Mouse (Mus musculus) hindbrain, embryonic 15.5 days (tissue): ENCODE measurements at regions not wholly inside any gene's neighbourhood (a gene's known extent, or its start where the extent isn't known, plus 50 kb on each side); places are given as distances from the start of the nearest gene placed in this dataset.

Experiments used
- ATAC-seq: fragments of 200-750 bp; cut with Nextera tagmentation; 2 replicates; pipeline ENCODE4 v1.8.0; 2017; ENCODE audit warnings: low read depth, moderate number of reproducible peaks, moderate TSS enrichment; ENCODE audit not compliant: low FRiP score
- H3K27ac ChIP-seq: fragments of 300-500 bp; sonication (generic); replicated peaks from 2 replicates; pipeline ENCODE4 v1.5.1; 2015; ENCODE audit warnings: mild to moderate bottlenecking, inconsistent platforms
- H3K27me3 ChIP-seq: fragments of 300-500 bp; sonication (generic); 2 replicates; pipeline ENCODE4 v1.6.1; 2015; ENCODE audit warnings: control low read depth, inconsistent platforms
- H3K36me3 ChIP-seq: fragments of 300-500 bp; sonication (generic); 2 replicates; pipeline ENCODE4 v1.6.1; 2015; ENCODE audit warnings: control low read depth, inconsistent platforms
- H3K4me1 ChIP-seq: fragments of 300-500 bp; sonication (generic); replicated peaks from 2 replicates; pipeline ENCODE4 v1.6.1; 2015; ENCODE audit warnings: control low read depth, inconsistent platforms
- H3K4me2 ChIP-seq: fragments of 300-500 bp; sonication (generic); 2 replicates; pipeline ENCODE4 v1.6.1; 2015; ENCODE audit warnings: moderate library complexity, mild to moderate bottlenecking, inconsistent platforms
- H3K4me3 ChIP-seq: fragments of 300-500 bp; sonication (generic); 2 replicates; pipeline ENCODE4 v1.5.1; 2015; ENCODE audit warnings: mild to moderate bottlenecking, inconsistent platforms
- H3K9ac ChIP-seq: fragments of 300-500 bp; sonication (generic); 2 replicates; pipeline ENCODE4 v1.6.1; 2015; ENCODE audit warnings: inconsistent platforms
- H3K9me3 ChIP-seq: fragments of 300-500 bp; sonication (generic); 2 replicates; pipeline ENCODE4 v1.6.1; 2016; ENCODE audit warnings: control low read depth, inconsistent platforms
- WGBS: fragments of 180-500 bp; shearing (Covaris S2); methylation state at CpG from one replicate; pipeline ENCODE4 v1.1.7; 2015; 5-methylcytosine and 5-hydroxymethylcytosine counted together

GRCm38 (mm10) chr13:71148491-71149302, 307.1 kb upstream of the Adamts16 start:
- no peak overlapping the region for H3K4me2 ChIP-seq
- 15% methylated on average over 8 of the region's 8 CpGs for WGBS
- no peaks in the 10 kb centered on the region for H3K36me3 ChIP-seq
- H3K4me3 ChIP-seq = no peak overlapping the region
- H3K4me1 ChIP-seq = 0 out of 2 replicates have a peak, but pooled peaks cover 9% of the 10 kb centered on the region
- ATAC-seq = peak; percentile 76
- H3K9me3 ChIP-seq = no peaks in the 10 kb centered on the region
- H3K27ac ChIP-seq = 0 out of 2 replicates have a peak overlapping the region, but pooled peaks have one; percentile 7
- H3K9ac ChIP-seq = no peak overlapping the region
- no peaks in the 10 kb centered on the region; the same call in 1 of the 2 replicates for H3K27me3 ChIP-seq

- no peaks in the 10 kb centered on the region for H3K9me3 ChIP-seq
- ATAC-seq = no peak
- 66% methylated on average over 3 of the region's 3 CpGs for WGBS
Measured at GRCm38 (mm10) chr13:71146859-71147443, 305.3 kb upstream of the Adamts16 start.

GRCm38 (mm10) chr13:71138745-71139312, 297.2 kb upstream of the Adamts16 start:
- H3K4me1 ChIP-seq = peaks cover 10% of the 10 kb centered on the region; the same call in 1 of the 2 replicates
- WGBS = 25% methylated on average over 11 of the region's 11 CpGs
- peaks cover 4% of the 10 kb centered on the region; the same call in 1 of the 2 replicates for H3K27me3 ChIP-seq
- no peak overlapping the region for H3K27ac ChIP-seq
- no peak overlapping the region for H3K9ac ChIP-seq
- no peaks in the 10 kb centered on the region for H3K9me3 ChIP-seq
- no peak overlapping the region for H3K4me2 ChIP-seq
- H3K36me3 ChIP-seq = no peaks in the 10 kb centered on the region
- no peak overlapping the region for H3K4me3 ChIP-seq
- 0 out of 2 replicates have a peak, but pooled peaks have one; percentile 30 for ATAC-seq

More at GRCm38 (mm10) chr13:71146859-71147443, 305.3 kb upstream of the Adamts16 start:
- no peaks in the 10 kb centered on the region for H3K36me3 ChIP-seq
- 0 out of 2 replicates have a peak, but pooled peaks cover 9% of the 10 kb centered on the region for H3K4me1 ChIP-seq
- no peaks in the 10 kb centered on the region for H3K27me3 ChIP-seq
- no peak overlapping the region for H3K27ac ChIP-seq
- H3K9ac ChIP-seq = no peak overlapping the region
- no peak overlapping the region for H3K4me3 ChIP-seq
- no peak overlapping the region for H3K4me2 ChIP-seq

DNA sequence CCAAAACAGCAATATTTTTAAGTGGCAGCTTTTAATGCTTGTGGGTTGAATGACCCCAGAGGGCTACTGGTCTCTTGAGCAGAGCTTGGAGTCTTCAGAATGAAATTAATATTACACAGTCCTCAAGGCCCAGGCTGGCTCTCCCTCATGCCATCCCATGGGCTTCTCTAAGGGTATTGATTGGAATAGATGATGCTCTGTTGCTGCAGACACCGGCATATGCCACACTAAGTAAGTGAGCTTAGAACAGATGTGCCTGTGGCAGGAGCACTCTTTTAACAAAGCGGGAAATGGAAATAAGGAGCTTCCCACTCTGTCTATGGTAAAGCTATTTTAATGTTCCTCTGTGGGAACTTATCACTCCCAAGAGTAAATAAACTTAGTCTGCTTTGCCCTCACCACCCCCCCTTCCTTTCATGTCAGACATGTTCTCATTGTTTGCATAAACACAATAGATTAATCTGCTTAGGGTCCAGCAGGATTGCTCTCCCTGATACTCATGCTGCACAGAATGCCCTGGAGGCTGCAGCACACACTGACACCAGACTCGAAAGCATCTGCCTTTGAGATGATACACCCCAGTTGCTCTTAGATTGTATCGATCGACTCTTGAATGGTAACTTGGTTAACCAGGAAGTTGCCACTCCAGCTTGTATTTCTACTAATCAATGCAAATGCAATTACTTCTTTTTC, 294.5 kb upstream of the Adamts16 start:
- H3K36me3 ChIP-seq = no peaks in the 10 kb centered on the region
- H3K9ac ChIP-seq = no peak overlapping the region
- H3K9me3 ChIP-seq = no peaks in the 10 kb centered on the region
- no peak for ATAC-seq
- no peak overlapping the region for H3K4me2 ChIP-seq
- 27% methylated on average over 5 of the region's 5 CpGs for WGBS
- H3K4me1 ChIP-seq = peaks cover 10% of the 10 kb centered on the region; the same call in 1 of the 2 replicates
- no peak overlapping the region for H3K4me3 ChIP-seq
- no peak overlapping the region for H3K27ac ChIP-seq
- peaks cover under 1% of the 10 kb centered on the region; the same call in 1 of the 2 replicates for H3K27me3 ChIP-seq

DNA sequence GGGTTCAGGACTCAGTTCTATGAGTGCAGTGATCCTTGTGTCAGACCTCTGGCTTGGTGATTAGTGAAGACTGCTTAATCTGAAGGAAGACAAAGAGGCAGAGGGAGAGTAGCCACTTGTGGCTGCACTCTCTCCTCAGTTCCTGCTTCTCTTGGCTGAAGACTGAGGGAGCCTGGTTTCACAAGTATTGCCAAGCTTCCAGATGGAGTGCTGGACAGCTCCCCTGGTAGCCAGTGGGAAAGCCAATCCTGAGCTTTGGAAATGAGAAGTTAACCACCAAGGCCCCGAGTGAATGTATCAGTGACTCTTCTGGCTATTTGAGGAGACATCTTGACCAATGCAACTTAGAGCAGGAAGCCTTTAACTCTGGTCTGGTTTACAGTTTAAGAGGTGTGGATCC, 279.9 kb upstream of the Adamts16 start:
- H3K4me1 ChIP-seq = no peaks in the 10 kb centered on the region
- H3K27ac ChIP-seq = no peak overlapping the region
- H3K4me2 ChIP-seq = no peak overlapping the region
- no peaks in the 10 kb centered on the region for H3K36me3 ChIP-seq
- no peaks in the 10 kb centered on the region for H3K9me3 ChIP-seq
- WGBS = 33% methylated on average over 1 of the region's 1 CpGs
- H3K9ac ChIP-seq = no peak overlapping the region
- H3K4me3 ChIP-seq = no peak overlapping the region
- no peak for ATAC-seq
- 0 out of 2 replicates have a peak, but pooled peaks cover 2% of the 10 kb centered on the region for H3K27me3 ChIP-seq

GRCm38 (mm10) chr13:71108175-71108574, 266.6 kb upstream of the Adamts16 start:
- peaks cover 18% of the 10 kb centered on the region for H3K4me1 ChIP-seq
- no peaks in the 10 kb centered on the region for H3K9me3 ChIP-seq
- H3K36me3 ChIP-seq = no peaks in the 10 kb centered on the region
- no peak overlapping the region for H3K4me3 ChIP-seq
- no peak overlapping the region for H3K4me2 ChIP-seq
- no peak overlapping the region for H3K27ac ChIP-seq
- no peak overlapping the region for H3K9ac ChIP-seq
- H3K27me3 ChIP-seq = peaks cover 9% of the 10 kb centered on the region; the same call in 1 of the 2 replicates
- ATAC-seq = no peak
- WGBS = 80% methylated on average over 8 of the region's 8 CpGs

DNA sequence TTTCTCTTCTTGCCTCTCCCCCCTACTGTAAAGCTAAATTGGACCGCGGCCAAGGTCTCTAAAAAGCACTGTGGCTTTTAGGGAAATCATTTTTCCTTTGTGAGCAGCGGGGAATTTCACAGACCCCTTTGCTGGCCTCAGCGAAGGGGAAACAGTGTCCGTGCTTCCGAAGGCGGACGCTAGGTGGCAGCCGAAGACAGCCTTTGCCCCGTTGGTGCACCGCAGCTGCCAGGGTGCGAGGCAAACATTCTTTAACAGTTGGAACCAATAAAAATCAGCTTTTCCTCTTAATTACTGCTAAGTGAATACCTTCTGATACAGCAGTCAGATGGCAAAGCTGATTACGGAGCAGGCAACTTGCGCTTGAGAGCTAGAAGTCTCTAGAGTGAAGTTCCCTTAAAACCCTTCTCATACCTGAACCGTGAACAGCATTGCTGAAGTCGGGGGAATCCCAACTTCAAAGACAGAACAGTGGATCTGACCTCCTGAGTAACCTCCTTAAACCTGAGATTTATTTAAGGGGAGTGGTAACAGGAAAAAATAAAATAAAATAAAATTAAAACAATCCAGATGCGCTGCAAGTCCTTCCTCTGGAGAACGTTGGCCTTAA, 263.7 kb upstream of the Adamts16 start:
- Histone ChIP-seq H3K9me3 (no peaks in the 10 kb centered on the region), H3K4me2 (peak overlapping the region; percentile 80), H3K27ac (no peak overlapping the region), H3K4me1 (peaks cover 18% of the 10 kb centered on the region), H3K27me3 (peaks cover 20% of the 10 kb centered on the region), H3K9ac (peak overlapping the region; percentile 55), H3K4me3 (peak overlapping the region; percentile 36), H3K36me3 (no peaks in the 10 kb centered on the region)
- WGBS = 11% methylated on average over 18 of the region's 18 CpGs
- ATAC-seq = peak; percentile 92

DNA sequence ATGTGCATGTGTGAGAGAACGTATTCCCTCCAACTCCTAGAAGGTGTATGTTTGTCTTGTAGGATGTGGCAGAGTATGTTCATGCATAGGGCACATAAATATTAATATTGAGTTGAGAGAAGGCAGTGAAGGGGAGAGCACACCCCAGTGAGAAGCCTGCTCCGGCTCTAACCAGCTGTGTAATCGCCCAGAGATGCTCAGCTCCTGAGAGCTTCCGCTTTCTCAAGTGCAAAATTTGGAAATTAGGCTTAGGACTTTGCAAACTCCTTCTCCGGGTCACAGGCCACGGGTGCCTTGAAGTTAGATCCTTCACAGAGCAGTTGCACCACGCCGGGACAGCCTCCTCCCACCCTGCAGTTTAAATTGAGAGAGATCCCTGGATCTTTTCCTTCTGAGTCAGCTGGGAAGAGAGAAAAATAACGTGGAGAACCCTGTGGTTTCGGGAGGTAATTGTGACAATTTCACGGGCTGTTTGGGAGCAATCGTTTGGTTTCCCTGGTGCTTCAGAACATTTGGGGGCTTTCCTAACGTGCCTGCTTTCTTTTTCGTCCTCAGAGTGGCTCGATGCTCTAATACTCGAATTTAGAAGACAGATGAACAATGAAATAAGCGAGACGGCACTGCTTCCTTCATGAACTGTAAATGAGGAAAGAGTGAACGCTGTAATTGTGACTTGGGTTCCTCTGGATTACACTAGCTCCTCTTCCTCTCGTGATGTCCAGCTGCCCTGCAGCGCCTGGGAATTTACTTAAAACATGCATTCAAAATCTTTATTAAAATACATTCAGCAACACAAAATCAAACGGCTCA, 263.0 kb upstream of the Adamts16 start:
- no peaks in the 10 kb centered on the region for H3K9me3 ChIP-seq
- WGBS = 13% methylated on average over 22 of the region's 22 CpGs

GRCm38 (mm10) chr13:71084301-71084700, 242.7 kb upstream of the Adamts16 start:
- ATAC-seq = no peak
- H3K9me3 ChIP-seq = no peaks in the 10 kb centered on the region
- H3K36me3 ChIP-seq = no peaks in the 10 kb centered on the region
- no peak overlapping the region for H3K27ac ChIP-seq
- no peaks in the 10 kb centered on the region for H3K4me1 ChIP-seq
- no peak overlapping the region for H3K4me3 ChIP-seq
- no peak overlapping the region for H3K4me2 ChIP-seq
- no peaks in the 10 kb centered on the region for H3K27me3 ChIP-seq
- WGBS = 56% methylated on average over 6 of the region's 6 CpGs
- no peak overlapping the region for H3K9ac ChIP-seq

More for the DNA sequence above, 263.0 kb upstream of the Adamts16 start:
- H3K4me1 ChIP-seq = peaks cover 18% of the 10 kb centered on the region
- H3K27ac ChIP-seq = peak overlapping the region; percentile 34; the same call in 1 of the 2 replicates
- peak overlapping the region; percentile 55 for H3K9ac ChIP-seq
- H3K4me3 ChIP-seq = peak overlapping the region; percentile 36
- H3K4me2 ChIP-seq = peak overlapping the region; percentile 80
- peaks cover 22% of the 10 kb centered on the region for H3K27me3 ChIP-seq
- H3K36me3 ChIP-seq = no peaks in the 10 kb centered on the region
- ATAC-seq = peak; percentile 32; the same call in 1 of the 2 replicates

DNA sequence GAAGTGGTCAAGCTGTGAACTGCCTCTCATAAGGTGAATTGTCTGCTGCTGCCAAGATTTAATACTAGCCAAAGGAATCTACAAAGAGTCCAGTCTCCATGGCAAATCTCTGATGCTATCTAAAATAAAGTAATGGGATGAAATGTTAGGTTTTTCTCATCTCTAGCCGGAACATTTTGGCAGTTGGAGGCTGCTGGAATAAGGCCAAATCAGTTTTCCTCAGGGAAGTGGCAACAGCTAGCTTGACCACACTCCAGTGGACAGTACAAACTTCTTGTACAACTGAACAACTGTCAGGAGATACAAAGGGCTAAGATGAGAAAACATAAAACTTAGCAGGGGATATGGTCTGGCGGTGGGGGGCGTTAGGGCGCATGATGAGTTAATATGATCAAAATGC, 234.3 kb upstream of the Adamts16 start:
- no peaks in the 10 kb centered on the region for H3K27me3 ChIP-seq
- H3K4me2 ChIP-seq = no peak overlapping the region
- H3K36me3 ChIP-seq = no peaks in the 10 kb centered on the region
- no peaks in the 10 kb centered on the region for H3K4me1 ChIP-seq
- H3K4me3 ChIP-seq = no peak overlapping the region
- 78% methylated on average over 4 of the region's 4 CpGs for WGBS
- no peaks in the 10 kb centered on the region for H3K9me3 ChIP-seq
- no peak for ATAC-seq
- H3K9ac ChIP-seq = no peak overlapping the region
- H3K27ac ChIP-seq = no peak overlapping the region

DNA sequence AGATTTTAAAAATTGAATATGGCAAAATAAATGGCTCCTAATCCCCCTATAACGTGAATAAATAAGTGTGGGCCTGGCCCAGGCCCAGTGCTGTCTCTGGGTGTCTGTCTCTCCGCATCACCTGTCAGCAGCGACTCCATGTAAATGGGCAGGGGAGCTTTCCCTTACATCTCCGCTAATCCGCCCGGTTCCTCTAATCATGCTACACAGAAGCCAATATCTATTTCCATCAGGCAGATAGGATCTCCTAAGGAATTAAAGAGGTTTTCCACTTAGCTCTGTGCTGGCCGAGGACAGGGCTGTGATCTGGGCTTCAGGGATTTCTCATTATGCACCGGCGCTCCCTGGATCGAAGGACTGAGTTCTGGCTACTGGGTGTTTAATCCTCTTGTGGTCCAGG, 232.4 kb upstream of the Adamts16 start:
- no peaks in the 10 kb centered on the region for H3K9me3 ChIP-seq
- H3K36me3 ChIP-seq = no peaks in the 10 kb centered on the region
- H3K4me1 ChIP-seq = 0 out of 2 replicates have a peak, but pooled peaks cover under 1% of the 10 kb centered on the region
- WGBS = 59% methylated on average over 10 of the region's 10 CpGs
- H3K27me3 ChIP-seq = no peaks in the 10 kb centered on the region
- H3K4me3 ChIP-seq = no peak overlapping the region
- no peak overlapping the region for H3K27ac ChIP-seq
- H3K9ac ChIP-seq = no peak overlapping the region
- no peak for ATAC-seq
- H3K4me2 ChIP-seq = no peak overlapping the region
